25 mouse cellular contexts compared by ENCODE assay signal in genomic region chr15:36709788-36710187, GRCm38 (mm10).
A peak's percentile ranks its signal among the peaks of the same experiment; 100 is the strongest.
DNase-seq lines count a peak whose midpoint lies in the region; ATAC-seq lines count a peak whose summit lies in the region.
"Had no signal": no experiment of that assay in that cellular context is flagged by ENCODE, and none has a peak within 500 bp of the region (broad histone marks: within the 10 kb centered on the region; RNA-seq: fewer than 3 reads in every experiment).

No protein-coding gene starts in this region.

- WGBS in hindbrain, embryonic 15.5 days, result 69% methylated on average over 3 of the region's 3 CpGs
- 69% methylated on average over 3 of the region's 3 CpGs for WGBS in hindbrain, embryonic 14.5 days
- 47% methylated on average over 3 of the region's 3 CpGs for WGBS in liver, embryonic 11.5 days
- WGBS in liver, embryonic 15.5 days (ENCODE audit: insufficient replicate concordance), result 25% methylated on average over 3 of the region's 3 CpGs

- H3K4me1 ChIP-seq in hindbrain, embryonic 15.5 days (replicated peaks), result no peaks in the 10 kb centered on the region
- no peaks in the 10 kb centered on the region for H3K4me1 ChIP-seq in hindbrain, embryonic 14.5 days (replicated peaks; ENCODE audit: control insufficient read depth, insufficient read depth, low read length)
- no peaks in the 10 kb centered on the region for H3K4me1 ChIP-seq in liver, embryonic 11.5 days (replicated peaks; ENCODE audit: control insufficient read depth, insufficient read depth, low read length)
- H3K4me1 ChIP-seq in liver, embryonic 15.5 days (replicated peaks), result peaks cover 12% of the 10 kb centered on the region; the same call in 1 of the 2 replicates
- H3K4me1 ChIP-seq: embryonic facial prominence, embryonic 15.5 days; forebrain, embryonic 10.5 days; heart, embryonic 15.5 days; hindbrain, embryonic 13.5 days had no signal

- no peak overlapping the region for H3K4me3 ChIP-seq in hindbrain, embryonic 15.5 days
- no peak overlapping the region for H3K4me3 ChIP-seq in hindbrain, embryonic 14.5 days (replicated peaks; ENCODE audit: low read length)
- no peak overlapping the region for H3K4me3 ChIP-seq in liver, embryonic 11.5 days (ENCODE audit: low read depth, low read length)
- no peak overlapping the region for H3K4me3 ChIP-seq in liver, embryonic 15.5 days (replicated peaks)
- H3K4me3 ChIP-seq: embryonic facial prominence, embryonic 15.5 days; erythroblast, embryonic 14.5 days; forebrain, embryonic 10.5 days; gastrocnemius, adult 2 months; heart, adult 2 months; heart, embryonic 15.5 days; hindbrain, embryonic 13.5 days had no signal

- no peak overlapping the region for H3K9ac ChIP-seq in hindbrain, embryonic 15.5 days
- H3K9ac ChIP-seq in hindbrain, embryonic 14.5 days, result no peak overlapping the region
- no peak overlapping the region for H3K9ac ChIP-seq in liver, embryonic 11.5 days (ENCODE audit: low read depth, low read length)
- H3K9ac ChIP-seq in liver, embryonic 15.5 days, result no peak overlapping the region
- H3K9ac ChIP-seq: embryonic facial prominence, embryonic 15.5 days; heart, embryonic 15.5 days; hindbrain, embryonic 13.5 days had no signal

- no peak overlapping the region for H3K4me2 ChIP-seq in hindbrain, embryonic 15.5 days
- no peak overlapping the region for H3K4me2 ChIP-seq in hindbrain, embryonic 14.5 days (replicated peaks)
- H3K4me2 ChIP-seq in liver, embryonic 11.5 days, result no peak overlapping the region
- no peak overlapping the region for H3K4me2 ChIP-seq in liver, embryonic 15.5 days
- H3K4me2 ChIP-seq: embryonic facial prominence, embryonic 15.5 days; heart, embryonic 11.5 days; heart, embryonic 15.5 days; hindbrain, embryonic 13.5 days had no signal

- no peaks in the 10 kb centered on the region for H3K27me3 ChIP-seq in hindbrain, embryonic 15.5 days
- H3K27me3 ChIP-seq in hindbrain, embryonic 14.5 days (ENCODE audit: control insufficient read depth, insufficient read depth, low read length), result no peaks in the 10 kb centered on the region
- H3K27me3 ChIP-seq in liver, embryonic 11.5 days (replicated peaks; ENCODE audit: control insufficient read depth, insufficient read depth, low read length), result no peaks in the 10 kb centered on the region
- no peaks in the 10 kb centered on the region for H3K27me3 ChIP-seq in liver, embryonic 15.5 days
- H3K27me3 ChIP-seq: embryonic facial prominence, embryonic 15.5 days; heart, embryonic 15.5 days; hindbrain, embryonic 13.5 days had no signal

- no peaks in the 10 kb centered on the region for H3K9me3 ChIP-seq in hindbrain, embryonic 15.5 days
- H3K9me3 ChIP-seq in hindbrain, embryonic 14.5 days (ENCODE audit: control insufficient read depth, low read length), result no peaks in the 10 kb centered on the region
- H3K9me3 ChIP-seq in liver, embryonic 11.5 days (ENCODE audit: control insufficient read depth, low read length), result no peaks in the 10 kb centered on the region
- H3K9me3 ChIP-seq in liver, embryonic 15.5 days (replicated peaks), result no peaks in the 10 kb centered on the region
- H3K9me3 ChIP-seq: embryonic facial prominence, embryonic 15.5 days; forebrain, embryonic 10.5 days; heart, embryonic 15.5 days; hindbrain, embryonic 13.5 days had no signal

- ATAC-seq in hindbrain, embryonic 15.5 days (ENCODE audit: low FRiP score, low read depth), result 0 out of 2 replicates have a peak, but pooled peaks have one; percentile 7
- ATAC-seq in hindbrain, embryonic 14.5 days (ENCODE audit: low FRiP score), result no peak
- 0 out of 2 replicates have a peak, but pooled peaks have one; percentile 29 for ATAC-seq in liver, embryonic 11.5 days (replicated peaks; ENCODE audit: low FRiP score)
- ATAC-seq in liver, embryonic 15.5 days (ENCODE audit: insufficient read depth), result 0 out of 2 replicates have a peak, but pooled peaks have one; percentile 11
- ATAC-seq: CD4-positive, CD25-positive, alpha-beta regulatory T cell, adult 4 months; forebrain, embryonic 14.5 days had no signal

- no peak overlapping the region for H3K27ac ChIP-seq in hindbrain, embryonic 15.5 days (replicated peaks)
- H3K27ac ChIP-seq in hindbrain, embryonic 14.5 days, result no peak overlapping the region
- H3K27ac ChIP-seq in liver, embryonic 11.5 days (ENCODE audit: low read depth, low read length), result no peak overlapping the region
- H3K27ac ChIP-seq in liver, embryonic 15.5 days (replicated peaks), result no peak overlapping the region
- H3K27ac ChIP-seq: embryonic facial prominence, embryonic 15.5 days; forebrain, embryonic 10.5 days; gastrocnemius, adult 2 months; heart, adult 2 months; heart, embryonic 15.5 days; hindbrain, embryonic 13.5 days had no signal

- no peaks in the 10 kb centered on the region for H3K36me3 ChIP-seq in hindbrain, embryonic 15.5 days
- H3K36me3 ChIP-seq in hindbrain, embryonic 14.5 days (replicated peaks; ENCODE audit: control insufficient read depth, insufficient read depth), result no peaks in the 10 kb centered on the region
- H3K36me3 ChIP-seq in liver, embryonic 11.5 days (ENCODE audit: control insufficient read depth, insufficient read depth, low read length), result no peaks in the 10 kb centered on the region
- no peaks in the 10 kb centered on the region for H3K36me3 ChIP-seq in liver, embryonic 15.5 days (replicated peaks)
- H3K36me3 ChIP-seq: embryonic facial prominence, embryonic 15.5 days; forebrain, embryonic 10.5 days; heart, embryonic 15.5 days; hindbrain, embryonic 13.5 days had no signal

- no peak for DNase-seq in hindbrain, embryonic 14.5 days (ENCODE audit: low spot score)
- DNase-seq in ZHBTc4 (ENCODE audit: low read depth, low spot score), result peak; percentile 65
- no peak for DNase-seq in liver, embryonic 11.5 days (ENCODE audit: low spot score)
- no peak for DNase-seq in testis, postnatal 10 days (ENCODE audit: low spot score)
- no peak for DNase-seq in gastrocnemius, adult 8-10 months (ENCODE audit: low spot score in 2 of 2)
- no peak for DNase-seq in retina, postnatal 1 day
- DNase-seq: adrenal gland, adult 2 months; adrenal gland, postnatal 25 days; B cell, adult 2 months; cerebellum, adult 2 months; cerebellum, postnatal 14 days; embryo, embryonic 11 days; gastrocnemius, adult 2 months; heart, adult 2 months; heart, postnatal 14 days had no signal
